Mouse (Mus musculus) liver, adult 2 months (tissue): ENCODE data around the gene Rhoh.

Experiments used
- CTCF ChIP-seq: fragments of 200-500 bp; IDR thresholded peaks from 2 replicates; pipeline ENCODE4 v1.5.1; 2011; ENCODE audit warnings: low read depth, low read length, control low read depth
- POLR2A ChIP-seq: fragments of 200-500 bp; IDR thresholded peaks from 2 replicates; pipeline ENCODE4 v1.6.1; 2011; ENCODE audit warnings: low read length, control low read depth; ENCODE audit not compliant: insufficient read depth; ENCODE audit errors: extremely low read depth

GRCm38 (mm10) chr5:65871276-65871875 lies 10.4 kb downstream of the Rhoh start:
- TF ChIP-seq CTCF (no peak), POLR2A (no peak)
